Mouse (Mus musculus) MEL-GATA-1-ER (cell line): ENCODE data around the gene 5430419D17Rik.

ENCODE experiments used
- DNase-seq: peaks from one replicate; pipeline ENCODE4 v3.0.0-alpha.2; 2012; ENCODE audit warnings: low read depth; ENCODE audit errors: extremely low read depth

The 5430419D17Rik gene

GRCm38 (mm10) chr7:131314493-131314892, 140.3 kb downstream of the 5430419D17Rik start:
- DNase-seq = no peak

GRCm38 (mm10) chr7:131317587-131317986, 143.4 kb downstream of the 5430419D17Rik start:
- DNase-seq = no peak

GRCm38 (mm10) chr7:131318340-131318739, 144.1 kb downstream of the 5430419D17Rik start:
- DNase-seq = no peak

- DNase-seq = no peak
Measured at GRCm38 (mm10) chr7:131322192-131322591, 148.0 kb downstream of the 5430419D17Rik start, which contains the start of gene Cuzd1. Gene Cuzd1 (minus strand): TSS chr7:131322292.

- DNase-seq = no peak
Measured at GRCm38 (mm10) chr7:131327054-131327453, 152.9 kb downstream of the 5430419D17Rik start.

- DNase-seq = no peak
Measured at GRCm38 (mm10) chr7:131329416-131329815, 155.2 kb downstream of the 5430419D17Rik start, which contains the start of gene Fam24b. Gene Fam24b (minus strand): TSS chr7:131329516.

GRCm38 (mm10) chr7:131331688-131332087, 157.5 kb downstream of the 5430419D17Rik start:
- DNase-seq = peak; percentile 24

- no peak for DNase-seq
Measured at GRCm38 (mm10) chr7:131333564-131333963, 159.4 kb downstream of the 5430419D17Rik start, which contains the start of gene Fam24a. Gene Fam24a (plus strand): TSS chr7:131333864.

GRCm38 (mm10) chr7:131337502-131338068, 163.4 kb downstream of the 5430419D17Rik start:
- no peak for DNase-seq

- no peak for DNase-seq
Measured at GRCm38 (mm10) chr7:131345856-131346541, 171.8 kb downstream of the 5430419D17Rik start.
